Mouse (Mus musculus): ENCODE data around the gene Adam23. TPM values are rescaled to one million over a fixed set of nuclear protein-coding genes. Genes with fewer than 3 reads are reported as not detected.

Adam23 gene
- total and polyA plus RNA-seq, 3 experiments, result not detected

DNA sequence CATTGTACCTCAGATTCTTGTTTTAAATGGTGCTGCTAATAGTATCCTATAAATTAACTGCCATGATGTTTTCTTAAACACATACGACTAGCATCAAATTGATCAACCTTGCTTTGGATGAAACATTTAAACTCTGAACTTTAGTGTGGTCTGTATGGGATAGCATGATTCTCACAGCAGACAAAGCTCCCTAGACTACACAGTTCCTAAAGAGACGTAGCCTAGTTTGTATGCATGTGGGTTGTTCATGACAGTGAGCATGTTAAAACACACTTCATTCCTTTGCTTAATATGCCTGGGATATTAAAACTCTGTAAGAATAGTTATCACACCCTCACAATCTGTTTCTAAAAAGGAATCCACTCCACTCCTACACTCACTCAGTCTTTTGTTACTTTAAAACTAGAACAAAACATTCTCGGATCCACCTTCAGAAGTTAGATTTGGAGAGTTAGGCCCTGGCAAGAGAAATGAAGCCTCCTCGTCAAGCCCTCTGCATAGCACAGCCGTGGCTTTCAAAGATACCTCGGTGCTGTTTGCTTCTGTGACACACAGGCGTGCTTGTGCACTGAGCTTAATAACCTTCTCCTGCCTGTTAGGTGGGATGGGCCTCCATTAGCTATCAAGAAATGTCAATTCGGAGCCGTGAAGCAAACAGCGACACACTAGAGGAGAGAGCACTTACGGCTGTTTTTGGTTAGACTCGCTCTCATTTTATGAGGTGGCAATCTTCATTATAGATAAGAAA lies 128.3 kb downstream of the Adam23 start:
- no peak for DNase-seq (ENCODE audit: extremely low read depth)
- H3K4me3 ChIP-seq (replicated peaks in 1 of 3; ENCODE audit: low read depth in 2 of 3, low read length in 2 of 3, poor library complexity in 1 of 3), result no peak overlapping the region
- no peaks in the 10 kb centered on the region for H3K79me2 ChIP-seq (replicated peaks; ENCODE audit: control insufficient read depth, extremely low read depth, insufficient read depth, poor library complexity, severe bottlenecking)
- TF ChIP-seq USF1 (IDR thresholded peaks at IDR 0.05; ENCODE audit: low read depth, low read length) (no peak), ZMIZ1 (IDR thresholded peaks at IDR 0.05; ENCODE audit: low read depth, low read length) (no peak), CHD1 (IDR thresholded peaks at IDR 0.05; ENCODE audit: low read depth, low read length) (no peak), ZC3H11A (IDR thresholded peaks at IDR 0.05; ENCODE audit: low read depth, low read length) (no peak), JUN (IDR thresholded peaks at IDR 0.05; ENCODE audit: insufficient read depth, low read depth, low read length) (no peak), NELFE (IDR thresholded peaks at IDR 0.05; ENCODE audit: low read depth, low read length) (no peak), MYC (IDR thresholded peaks at IDR 0.05; ENCODE audit: low read depth, low read length) (no peak), IRF4 (IDR thresholded peaks at IDR 0.05; ENCODE audit: low read depth, low read length) (no peak), SIN3A (IDR thresholded peaks at IDR 0.05; ENCODE audit: low read length) (no peak), RCOR1 (conservative IDR thresholded peaks at IDR 0.05; ENCODE audit: low read depth, low read length) (no peak), TBP (conservative IDR thresholded peaks at IDR 0.05; ENCODE audit: low read depth, low read length) (no peak), SMC3 (IDR thresholded peaks at IDR 0.05; ENCODE audit: low read depth, low read length) (no peak), MAFK (IDR thresholded peaks at IDR 0.05; ENCODE audit: insufficient replicate concordance, low read length) (no peak), PAX5 (IDR thresholded peaks at IDR 0.05; ENCODE audit: low read length) (no peak), ZNF384 (IDR thresholded peaks at IDR 0.05; ENCODE audit: low read depth, low read length) (no peak)
- no peaks in the 10 kb centered on the region for H3K9me3 ChIP-seq (replicated peaks; ENCODE audit: low read length)
- H3K4me1 ChIP-seq (ENCODE audit: control insufficient read depth in 1 of 2, insufficient read depth in 2 of 2), result peaks cover 6 to 17% of the 10 kb centered on the region in 2 experiments; a peak in 3 of 4 replicates
- no peaks in the 10 kb centered on the region for H3K27me3 ChIP-seq (replicated peaks)
- H3K27ac ChIP-seq (ENCODE audit: insufficient read depth, low read depth), result no peak overlapping the region
- in situ Hi-C loops (cut with MboI; ENCODE audit: low pct_ligation_motif_present, low pct_unique_long_range_greater_than_20kb, low sequenced_read_pairs), result no loop called here
- H3K9ac ChIP-seq (ENCODE audit: insufficient read depth, low read depth), result peak overlapping the region; percentile 54
- H3K4me2 ChIP-seq (ENCODE audit: insufficient read depth, low read depth, poor library complexity, severe bottlenecking), result 0 out of 2 replicates have a peak overlapping the region, but pooled peaks have one; percentile 50
- dilution Hi-C loops (cut with MboI; ENCODE audit: extremely low pct_ligation_motif_present, extremely low pct_unique_long_range_greater_than_20kb, low sequenced_read_pairs), result no loop called here
- no peaks in the 10 kb centered on the region for H3K36me3 ChIP-seq (replicated peaks in 1 of 2; ENCODE audit: control insufficient read depth in 1 of 2, insufficient read depth in 1 of 2, low read length in 1 of 2)

DNA sequence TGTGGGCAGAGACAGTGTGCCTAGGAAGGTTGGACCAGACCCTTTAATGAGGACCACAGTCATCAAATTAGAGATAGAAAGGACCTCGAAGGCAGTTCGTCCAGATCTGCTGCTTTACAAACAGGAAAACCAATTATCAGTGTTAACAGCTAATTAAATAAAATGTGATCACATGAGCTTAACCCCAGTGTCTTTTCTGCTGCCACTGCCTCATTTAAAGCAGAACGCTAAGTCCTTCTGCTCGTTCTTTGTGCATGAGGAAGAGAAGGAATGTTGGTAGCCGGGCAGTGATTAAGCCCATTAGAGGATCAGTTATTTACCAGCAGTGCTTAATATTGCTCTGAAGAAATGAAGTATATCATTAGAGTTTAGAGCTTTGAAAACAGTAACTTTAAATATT lies 131.1 kb downstream of the Adam23 start:
- dilution Hi-C loops (cut with MboI; ENCODE audit: extremely low pct_ligation_motif_present, extremely low pct_unique_long_range_greater_than_20kb, low sequenced_read_pairs) (no loop called here), in situ Hi-C loops (cut with MboI; ENCODE audit: low pct_ligation_motif_present, low pct_unique_long_range_greater_than_20kb, low sequenced_read_pairs) (no loop called here)
- H3K27ac ChIP-seq (ENCODE audit: insufficient read depth, low read depth), result no peak overlapping the region
- DNase-seq (ENCODE audit: extremely low read depth), result no peak
- peaks cover 6 to 17% of the 10 kb centered on the region in 2 experiments; a peak in 3 of 4 replicates for H3K4me1 ChIP-seq (ENCODE audit: control insufficient read depth in 1 of 2, insufficient read depth in 2 of 2)
- H3K36me3 ChIP-seq (replicated peaks in 1 of 2; ENCODE audit: control insufficient read depth in 1 of 2, insufficient read depth in 1 of 2, low read length in 1 of 2), result no peaks in the 10 kb centered on the region
- TF ChIP-seq POLR2AphosphoS2 (IDR thresholded peaks at IDR 0.05; ENCODE audit: low read depth, low read length), result no peak
- no peak for TF ChIP-seq EP300 (IDR thresholded peaks at IDR 0.05; ENCODE audit: low read length)
- no peak for TF ChIP-seq MAZ (IDR thresholded peaks at IDR 0.05; ENCODE audit: low read depth, low read length)
- no peak for TF ChIP-seq ETS1 (conservative IDR thresholded peaks at IDR 0.05; ENCODE audit: low read depth, low read length)
- no peak for TF ChIP-seq ZKSCAN1 (IDR thresholded peaks at IDR 0.05; ENCODE audit: borderline replicate concordance, low read depth, low read length)
- TF ChIP-seq PAX5 (IDR thresholded peaks at IDR 0.05; ENCODE audit: low read length), result no peak
- TF ChIP-seq NELFE (IDR thresholded peaks at IDR 0.05; ENCODE audit: low read depth, low read length), result no peak
- TF ChIP-seq MAX (IDR thresholded peaks at IDR 0.05; ENCODE audit: low read length), result no peak
- TF ChIP-seq USF2 (conservative IDR thresholded peaks at IDR 0.05; ENCODE audit: low read depth, low read length), result no peak
- no peak for TF ChIP-seq RCOR1 (conservative IDR thresholded peaks at IDR 0.05; ENCODE audit: low read depth, low read length)
- no peak for TF ChIP-seq HCFC1 (IDR thresholded peaks at IDR 0.05; ENCODE audit: low read depth, low read length)
- no peak for TF ChIP-seq MEF2A (IDR thresholded peaks at IDR 0.05; ENCODE audit: borderline replicate concordance, low read depth, low read length)
- TF ChIP-seq ELF1 (IDR thresholded peaks at IDR 0.05; ENCODE audit: low read depth, low read length), result no peak
- TF ChIP-seq MYC (IDR thresholded peaks at IDR 0.05; ENCODE audit: low read depth, low read length), result no peak
- no peak for TF ChIP-seq SMC3 (IDR thresholded peaks at IDR 0.05; ENCODE audit: low read depth, low read length)
- TF ChIP-seq POLR2A (IDR thresholded peaks at IDR 0.05; ENCODE audit: low read depth, low read length), result no peak
- no peak for TF ChIP-seq UBTF (IDR thresholded peaks at IDR 0.05; ENCODE audit: low read depth, low read length)
- TF ChIP-seq TBP (conservative IDR thresholded peaks at IDR 0.05; ENCODE audit: low read depth, low read length), result no peak
- no peak for TF ChIP-seq JUN (IDR thresholded peaks at IDR 0.05; ENCODE audit: insufficient read depth, low read depth, low read length)
- no peak for TF ChIP-seq ZMIZ1 (IDR thresholded peaks at IDR 0.05; ENCODE audit: low read depth, low read length)
- no peak overlapping the region for H3K9ac ChIP-seq (ENCODE audit: insufficient read depth, low read depth)
- no peaks in the 10 kb centered on the region for H3K79me2 ChIP-seq (replicated peaks; ENCODE audit: control insufficient read depth, extremely low read depth, insufficient read depth, poor library complexity, severe bottlenecking)
- H3K4me2 ChIP-seq (ENCODE audit: insufficient read depth, low read depth, poor library complexity, severe bottlenecking), result no peak overlapping the region
- no peaks in the 10 kb centered on the region for H3K9me3 ChIP-seq (replicated peaks; ENCODE audit: low read length)
- H3K27me3 ChIP-seq (replicated peaks), result no peaks in the 10 kb centered on the region
- H3K4me3 ChIP-seq (replicated peaks in 1 of 3; ENCODE audit: low read depth in 2 of 3, low read length in 2 of 3, poor library complexity in 1 of 3), result no peak overlapping the region

Measured in CH12.LX (cell line).